Mouse (Mus musculus) liver, adult 2 months (tissue): ENCODE measurements at regions not wholly inside any gene's neighbourhood (a gene's known extent, or its start where the extent isn't known, plus 50 kb on each side); places are given as distances from the start of the nearest gene placed in this dataset.

Experiments used
- DNase-seq: peaks from one replicate; pipeline ENCODE4 v3.0.0-alpha.2; 2011; ENCODE audit warnings: low read depth, low spot score; ENCODE audit errors: extremely low read depth
- H3K27ac ChIP-seq: fragments of 200-500 bp; replicated peaks from 2 replicates; pipeline ENCODE4 v1.5.1; 2012; ENCODE audit warnings: low read depth, mild to moderate bottlenecking, control low read depth, inconsistent platforms, low read length; ENCODE audit not compliant: insufficient read depth
- H3K27me3 ChIP-seq: fragments of 200-500 bp; 2 replicates; pipeline ENCODE4 v1.6.1; 2012; ENCODE audit warnings: mild to moderate bottlenecking, moderate library complexity, low read length, inconsistent platforms; ENCODE audit not compliant: control insufficient read depth, insufficient read depth
- H3K36me3 ChIP-seq: fragments of 200-500 bp; 2 replicates; pipeline ENCODE4 v1.6.1; 2012; ENCODE audit warnings: low read length, inconsistent platforms; ENCODE audit not compliant: control insufficient read depth, insufficient read depth
- H3K4me1 ChIP-seq: fragments of 200-500 bp; 2 replicates; pipeline ENCODE4 v1.6.1; 2011; ENCODE audit warnings: low read length; ENCODE audit not compliant: control insufficient read depth, insufficient read depth
- H3K4me3 ChIP-seq: fragments of 200-500 bp; 2 replicates; pipeline ENCODE4 v1.5.1; 2011; ENCODE audit warnings: low read depth, mild to moderate bottlenecking, control low read depth, low read length, moderate library complexity; ENCODE audit not compliant: insufficient read depth
- H3K79me2 ChIP-seq: fragments of 200-500 bp; 2 replicates; pipeline ENCODE4 v1.6.1; 2012; ENCODE audit warnings: inconsistent platforms, mild to moderate bottlenecking, low read length, moderate library complexity; ENCODE audit not compliant: control insufficient read depth, insufficient read depth
- H3K9ac ChIP-seq: fragments of 200-500 bp; 2 replicates; pipeline ENCODE4 v1.6.1; 2012; ENCODE audit warnings: low read depth, mild to moderate bottlenecking, control low read depth, inconsistent platforms, low read length
- CTCF ChIP-seq: fragments of 200-500 bp; IDR thresholded peaks from 2 replicates; pipeline ENCODE4 v1.5.1; 2011; ENCODE audit warnings: low read depth, low read length, control low read depth
- POLR2A ChIP-seq: fragments of 200-500 bp; IDR thresholded peaks from 2 replicates; pipeline ENCODE4 v1.6.1; 2011; ENCODE audit warnings: low read length, control low read depth; ENCODE audit not compliant: insufficient read depth; ENCODE audit errors: extremely low read depth
- WGBS: fragments of 180-500 bp; shearing (Covaris S2); methylation state at CpG from one replicate; pipeline ENCODE4 v1.1.7; 2018; 5-methylcytosine and 5-hydroxymethylcytosine counted together

DNA sequence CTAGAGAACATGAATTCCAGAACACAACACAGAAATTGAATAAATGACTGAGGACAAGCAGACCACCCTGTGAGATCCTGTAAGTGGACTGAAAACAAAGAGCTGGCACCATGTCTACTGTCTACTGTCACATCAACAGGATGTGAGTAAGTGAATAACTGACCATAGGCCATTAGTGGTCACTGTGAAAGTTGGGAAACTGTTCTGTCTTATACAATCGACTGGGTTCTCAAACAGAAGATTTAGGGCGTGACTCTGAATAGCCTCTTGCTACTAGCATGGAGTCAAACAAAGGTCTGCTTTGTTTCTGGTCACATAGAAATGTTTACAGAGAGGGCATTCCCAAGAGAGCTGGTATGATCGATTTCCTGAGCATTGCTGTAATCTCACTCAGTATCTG, 1387.9 kb downstream of the Defb40 start:
- Histone ChIP-seq H3K27ac (no peak overlapping the region), H3K4me3 (no peak overlapping the region), H3K79me2 (no peaks in the 10 kb centered on the region), H3K4me1 (0 out of 2 replicates have a peak, but pooled peaks cover 2% of the 10 kb centered on the region), H3K36me3 (no peaks in the 10 kb centered on the region), H3K27me3 (no peaks in the 10 kb centered on the region), H3K9ac (no peak overlapping the region)
- 72% methylated on average over 3 of the region's 3 CpGs for WGBS
- no peak for DNase-seq
- TF ChIP-seq CTCF (no peak), POLR2A (no peak)

DNA sequence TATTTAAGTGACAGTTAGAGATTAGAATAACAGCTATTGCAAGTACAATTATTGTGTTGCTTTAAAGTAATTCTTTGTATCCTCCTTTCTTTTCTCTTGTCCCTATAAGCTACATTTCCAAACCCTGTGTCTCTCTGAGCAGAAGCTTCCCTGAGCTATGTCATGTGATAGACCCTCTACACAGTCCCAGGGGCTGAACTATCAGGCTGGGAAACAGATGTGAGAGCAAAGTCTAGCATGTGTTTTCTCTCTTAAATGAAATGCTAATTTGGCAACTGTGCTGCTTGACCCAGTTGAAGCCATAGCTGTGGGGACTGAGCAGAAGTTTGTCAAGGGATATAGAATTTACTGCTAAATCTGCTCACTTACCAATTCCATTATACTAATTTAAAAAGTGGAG, 1389.9 kb downstream of the Defb40 start:
- no peak for DNase-seq
- Histone ChIP-seq H3K4me1 (no peaks in the 10 kb centered on the region), H3K79me2 (no peaks in the 10 kb centered on the region), H3K9ac (no peak overlapping the region), H3K27me3 (no peaks in the 10 kb centered on the region), H3K27ac (no peak overlapping the region), H3K36me3 (no peaks in the 10 kb centered on the region), H3K4me3 (no peak overlapping the region)
- TF ChIP-seq CTCF = no peak
- TF ChIP-seq POLR2A = no peak

- H3K36me3 ChIP-seq = no peaks in the 10 kb centered on the region
- TF ChIP-seq CTCF = no peak
- no peak for TF ChIP-seq POLR2A
- no peak overlapping the region for H3K27ac ChIP-seq
- H3K4me1 ChIP-seq = no peaks in the 10 kb centered on the region
- no peak overlapping the region for H3K9ac ChIP-seq
- H3K27me3 ChIP-seq = no peaks in the 10 kb centered on the region
- no peak overlapping the region for H3K4me3 ChIP-seq
- WGBS = 77% methylated on average over 5 of the region's 5 CpGs
- H3K79me2 ChIP-seq = no peaks in the 10 kb centered on the region
- no peak for DNase-seq
Observed at GRCm38 (mm10) chr8:17587261-17587861, 1390.7 kb downstream of the Defb40 start.
